Mouse (Mus musculus) erythroblast, embryonic 14.5 days (primary cell): Measurements from ENCODE around the gene Rtn4ip1. TPM values are rescaled to one million over a fixed set of nuclear protein-coding genes. Genes with fewer than 3 reads are reported as not detected.

Source experiments
- H3K27me3 ChIP-seq: 2 replicates; pipeline ENCODE4 v1.6.1; 2012; ENCODE audit warnings: inconsistent platforms; ENCODE audit not compliant: control insufficient read depth
- H3K36me3 ChIP-seq: 2 replicates; pipeline ENCODE4 v1.6.1; 2012; ENCODE audit warnings: mild to moderate bottlenecking, inconsistent platforms; ENCODE audit not compliant: control insufficient read depth
- H3K4me1 ChIP-seq: 2 replicates; pipeline ENCODE4 v1.6.1; 2012; ENCODE audit warnings: inconsistent platforms; ENCODE audit not compliant: control insufficient read depth
- H3K4me3 ChIP-seq: replicated peaks from 2 replicates; pipeline ENCODE3; 2012; ENCODE audit warnings: moderate library complexity, mild to moderate bottlenecking, inconsistent platforms
- H3K9me3 ChIP-seq: 2 replicates; pipeline ENCODE4 v1.6.1; 2012; ENCODE audit warnings: low read length, inconsistent platforms, mixed read lengths; ENCODE audit not compliant: control insufficient read depth
- GATA1 ChIP-seq: IDR thresholded peaks from 2 replicates; pipeline ENCODE4 v1.6.1; 2012; ENCODE audit warnings: low read length, inconsistent platforms, mixed read lengths
- TAL1 ChIP-seq: IDR thresholded peaks from 3 replicates; pipeline ENCODE4 v1.6.1; 2012; ENCODE audit warnings: low read length, inconsistent platforms, mixed read lengths
- polyA plus RNA-seq: library from polyadenylated mRNA; stranded (reverse); fragments of >175 nt; gene quantifications from 2 replicates; pipeline ENCODE4 v1.2.3, GENCODE M21; 2012

Gene Rtn4ip1
- 0.23 and 0.25 TPM in 2 replicates for polyA plus RNA-seq

DNA sequence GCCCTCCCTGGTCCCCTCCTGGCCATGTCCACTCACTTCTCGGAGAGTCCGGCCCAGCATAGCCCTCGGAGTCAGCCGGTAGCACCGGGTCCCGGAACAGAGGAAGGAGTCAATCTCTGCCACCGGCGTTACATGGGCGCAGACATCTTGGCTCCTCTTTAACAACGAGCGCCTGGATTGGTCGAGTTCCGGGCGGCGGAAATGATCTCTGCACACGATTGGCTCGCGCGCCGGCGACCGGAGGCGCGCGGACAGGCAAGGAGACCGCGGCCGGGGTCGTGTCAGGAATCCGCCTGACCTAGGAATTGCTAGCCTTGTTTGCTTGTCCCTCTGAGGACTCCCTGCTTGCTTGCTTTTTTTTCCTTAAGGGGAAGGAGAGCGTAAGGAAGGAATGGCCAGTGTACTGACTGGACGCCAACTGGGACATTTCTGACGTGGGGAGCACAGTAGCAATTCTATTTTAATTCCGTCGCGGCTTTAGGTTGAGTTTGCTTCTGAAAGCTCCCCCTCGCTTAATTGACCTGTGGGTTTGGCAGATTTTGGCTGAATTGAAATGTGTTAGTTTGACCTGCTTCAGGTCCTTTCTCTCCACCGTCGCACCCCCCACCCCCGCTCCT, at the start of gene Rtn4ip1, which contains the start of gene Qrsl1:
TSS of gene Rtn4ip1 (plus strand) at position 230 of the 617 bp plus-strand sequence.
TSS of gene Qrsl1 (minus strand) at position 168 of the 617 bp plus-strand sequence.
- Histone ChIP-seq H3K9me3 (no peaks in the 10 kb centered on the region), H3K36me3 (peaks cover 2% of the 10 kb centered on the region), H3K4me1 (peaks cover 26% of the 10 kb centered on the region), H3K27me3 (no peaks in the 10 kb centered on the region), H3K4me3 (peak within 1 kb of the TSS; percentile 87)
- no peak for TF ChIP-seq GATA1
- TF ChIP-seq TAL1 = no peak

GRCm38 (mm10) chr10:43851898-43852297, 49.7 kb upstream of the Rtn4ip1 start:
- H3K4me3 ChIP-seq = no peak overlapping the region
- no peaks in the 10 kb centered on the region for H3K27me3 ChIP-seq
- TF ChIP-seq TAL1 (no peak), GATA1 (no peak)
- no peaks in the 10 kb centered on the region for H3K9me3 ChIP-seq
- H3K36me3 ChIP-seq = no peaks in the 10 kb centered on the region
- H3K4me1 ChIP-seq = peaks cover 5% of the 10 kb centered on the region; the same call in 1 of the 2 replicates

GRCm38 (mm10) chr10:43855916-43856315, 45.7 kb upstream of the Rtn4ip1 start:
- H3K4me1 ChIP-seq = peaks cover 5% of the 10 kb centered on the region; the same call in 1 of the 2 replicates
- H3K27me3 ChIP-seq = no peaks in the 10 kb centered on the region
- H3K36me3 ChIP-seq = no peaks in the 10 kb centered on the region
- no peaks in the 10 kb centered on the region for H3K9me3 ChIP-seq
- no peak overlapping the region for H3K4me3 ChIP-seq
- no peak for TF ChIP-seq GATA1
- no peak for TF ChIP-seq TAL1

DNA sequence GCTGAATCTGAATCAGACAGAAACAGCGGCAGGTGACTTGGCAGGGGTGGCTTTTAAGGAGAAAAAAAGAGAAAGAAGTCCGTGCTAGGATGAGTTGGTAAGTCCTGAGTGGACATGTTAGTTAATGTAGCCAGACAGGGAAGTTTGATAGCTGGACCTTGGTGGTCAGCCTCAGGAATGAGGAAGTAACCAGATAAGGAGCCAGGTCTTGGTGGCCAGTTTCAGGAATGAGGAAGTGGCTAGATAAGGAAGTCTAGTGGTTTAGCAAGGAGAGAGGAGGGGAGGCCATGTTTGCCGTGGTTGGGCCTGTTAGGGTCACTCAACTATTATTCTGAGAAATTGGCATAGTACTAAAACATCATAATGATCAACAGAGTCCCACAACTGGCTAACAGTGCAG, 45.3 kb upstream of the Rtn4ip1 start:
- H3K9me3 ChIP-seq = no peaks in the 10 kb centered on the region
- H3K36me3 ChIP-seq = no peaks in the 10 kb centered on the region
- H3K27me3 ChIP-seq = no peaks in the 10 kb centered on the region
- no peak overlapping the region for H3K4me3 ChIP-seq
- H3K4me1 ChIP-seq = peaks cover 5% of the 10 kb centered on the region; the same call in 1 of the 2 replicates
- TF ChIP-seq GATA1 = no peak
- TF ChIP-seq TAL1 = no peak

GRCm38 (mm10) chr10:43870752-43871151, 30.9 kb upstream of the Rtn4ip1 start:
- Histone ChIP-seq H3K9me3 (no peaks in the 10 kb centered on the region; the same call in 1 of the 2 replicates), H3K36me3 (peaks cover 2% of the 10 kb centered on the region; the same call in 1 of the 2 replicates), H3K27me3 (no peaks in the 10 kb centered on the region), H3K4me3 (no peak overlapping the region), H3K4me1 (no peaks in the 10 kb centered on the region)
- TF ChIP-seq TAL1 = no peak
- peak; percentile 19; the same call in 1 of the 2 replicates for TF ChIP-seq GATA1

DNA sequence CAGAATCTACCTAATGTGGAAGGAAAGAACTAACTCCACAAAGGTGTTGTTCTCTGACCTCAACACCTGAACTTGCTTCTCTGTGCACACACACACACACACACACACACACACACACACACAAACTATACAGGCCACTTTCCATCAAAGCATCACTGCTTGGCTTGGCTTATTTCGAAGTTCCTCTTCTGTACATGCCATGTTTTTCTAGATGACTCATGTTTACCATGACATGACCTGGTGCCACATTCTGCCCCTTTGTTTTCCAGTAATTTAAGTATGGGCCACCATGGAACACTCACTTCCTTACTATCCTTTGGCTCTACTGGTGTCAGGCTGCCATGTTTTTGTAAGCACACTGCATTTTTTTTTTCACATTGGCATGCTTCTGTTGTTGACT, 30.1 kb upstream of the Rtn4ip1 start:
- H3K9me3 ChIP-seq = no peaks in the 10 kb centered on the region; the same call in 1 of the 2 replicates
- H3K4me3 ChIP-seq = no peak overlapping the region
- no peaks in the 10 kb centered on the region for H3K4me1 ChIP-seq
- TF ChIP-seq GATA1 = no peak
- TF ChIP-seq TAL1 = no peak
- peaks cover 6% of the 10 kb centered on the region for H3K36me3 ChIP-seq
- H3K27me3 ChIP-seq = no peaks in the 10 kb centered on the region

DNA sequence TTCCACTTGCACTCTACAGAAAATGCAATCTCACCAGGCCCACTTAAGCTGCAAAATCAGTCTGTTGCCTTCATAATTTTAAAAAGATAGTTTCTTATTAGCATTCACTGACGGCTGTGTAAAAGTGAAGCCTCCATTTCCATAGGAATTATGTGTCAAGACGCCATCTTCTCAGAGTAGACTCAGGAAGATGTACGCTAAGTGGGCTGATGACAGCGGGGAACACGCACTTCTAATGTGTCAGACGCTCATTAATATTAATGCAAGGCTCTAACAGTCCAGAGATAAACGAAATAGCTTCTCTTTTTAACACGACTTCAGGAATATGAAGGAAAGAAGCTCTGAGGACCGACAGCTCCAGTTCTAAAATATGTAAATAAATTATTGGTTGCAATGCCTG, 13.9 kb upstream of the Rtn4ip1 start:
- Histone ChIP-seq H3K4me1 (no peaks in the 10 kb centered on the region), H3K36me3 (peaks cover 24% of the 10 kb centered on the region), H3K27me3 (no peaks in the 10 kb centered on the region), H3K4me3 (no peak overlapping the region), H3K9me3 (no peaks in the 10 kb centered on the region)
- TF ChIP-seq GATA1 = no peak
- no peak for TF ChIP-seq TAL1

- no peaks in the 10 kb centered on the region for H3K27me3 ChIP-seq
- H3K9me3 ChIP-seq = no peaks in the 10 kb centered on the region
- TF ChIP-seq GATA1 = no peak
- TF ChIP-seq TAL1 = no peak
- no peaks in the 10 kb centered on the region for H3K4me1 ChIP-seq
- peaks cover 34% of the 10 kb centered on the region for H3K36me3 ChIP-seq
- no peak overlapping the region for H3K4me3 ChIP-seq
Observed at GRCm38 (mm10) chr10:43888976-43889375, 12.6 kb upstream of the Rtn4ip1 start.

DNA sequence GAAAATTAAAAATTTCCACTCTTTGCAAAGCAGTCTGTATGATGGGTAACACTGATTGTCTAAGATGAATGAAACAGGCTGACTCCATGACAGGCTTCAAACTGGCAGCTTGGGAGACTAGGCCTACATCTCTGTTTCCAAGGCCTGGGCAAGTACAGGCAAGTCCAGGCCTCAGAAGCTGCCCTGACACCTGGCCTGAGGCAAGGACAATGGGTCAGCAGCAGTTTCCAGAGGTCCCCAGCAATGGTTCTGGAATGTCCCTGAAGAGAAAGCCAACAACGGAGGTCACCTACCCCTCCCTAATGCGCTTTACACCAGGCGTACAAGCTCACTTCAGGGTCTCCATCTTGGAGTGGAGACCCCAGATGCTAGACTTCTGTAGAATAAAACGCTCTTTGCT, 8.6 kb upstream of the Rtn4ip1 start:
- no peaks in the 10 kb centered on the region; the same call in 1 of the 2 replicates for H3K4me1 ChIP-seq
- H3K27me3 ChIP-seq = no peaks in the 10 kb centered on the region
- H3K36me3 ChIP-seq = peaks cover 35% of the 10 kb centered on the region
- no peaks in the 10 kb centered on the region for H3K9me3 ChIP-seq
- H3K4me3 ChIP-seq = no peak overlapping the region
- TF ChIP-seq TAL1 (no peak), GATA1 (no peak)

- H3K9me3 ChIP-seq = no peaks in the 10 kb centered on the region
- H3K4me3 ChIP-seq = no peak overlapping the region
- H3K27me3 ChIP-seq = no peaks in the 10 kb centered on the region
- peaks cover 21% of the 10 kb centered on the region for H3K36me3 ChIP-seq
- TF ChIP-seq TAL1 (no peak), GATA1 (no peak)
- peaks cover 9% of the 10 kb centered on the region for H3K4me1 ChIP-seq
Observed at GRCm38 (mm10) chr10:43896065-43896464, 5.5 kb upstream of the Rtn4ip1 start.
